Mouse (Mus musculus) hindbrain, embryonic 10.5 days (tissue): ENCODE data around the gene Mettl24. TPM values are rescaled to one million over a fixed set of nuclear protein-coding genes. Genes with fewer than 3 reads are reported as not detected.
A peak's percentile ranks its signal among the peaks of the same experiment; 100 is the strongest.

Source experiments
- DNase-seq: peaks from one replicate; pipeline ENCODE4 v3.0.0-alpha.2; 2017; ENCODE audit warnings: low spot score
- H3K27ac ChIP-seq: fragments of 300-500 bp; sonication (generic); 2 replicates; pipeline ENCODE4 v1.5.1; 2016; ENCODE audit warnings: mild to moderate bottlenecking, moderate library complexity
- H3K27me3 ChIP-seq: fragments of 300-500 bp; sonication (generic); 2 replicates; pipeline ENCODE4 v1.6.1; 2016; ENCODE audit warnings: mild to moderate bottlenecking; ENCODE audit not compliant: poor library complexity, insufficient read depth, severe bottlenecking
- H3K36me3 ChIP-seq: fragments of 300-500 bp; sonication (generic); 2 replicates; pipeline ENCODE4 v1.6.1; 2016; ENCODE audit warnings: mild to moderate bottlenecking, moderate library complexity
- H3K4me1 ChIP-seq: fragments of 300-500 bp; sonication (generic); replicated peaks from 2 replicates; pipeline ENCODE4 v1.6.1; 2016; ENCODE audit warnings: mild to moderate bottlenecking
- H3K4me3 ChIP-seq: fragments of 300-500 bp; sonication (generic); 2 replicates; pipeline ENCODE4 v1.5.1; 2016; ENCODE audit warnings: mild to moderate bottlenecking, moderate library complexity
- H3K9me3 ChIP-seq: fragments of 300-500 bp; sonication (generic); 2 replicates; pipeline ENCODE4 v1.6.1; 2016; ENCODE audit warnings: mild to moderate bottlenecking, moderate library complexity
- WGBS: fragments of 180-500 bp; shearing (Covaris S2); methylation state at CpG from one replicate; pipeline ENCODE4 v1.1.7; 2016; 5-methylcytosine and 5-hydroxymethylcytosine counted together
- polyA plus RNA-seq: library from polyadenylated mRNA; unstranded; fragments of >200 nt; fragmentation: Nextera tagmentation; extraction: Ambion mirVana; gene quantifications from 2 replicates; pipeline ENCODE4 v1.2.1, GENCODE M21; 2016

Gene Mettl24
- polyA plus RNA-seq, 1 experiment from 2014 or later = 1.4 TPM

- H3K4me1 ChIP-seq = peaks cover 17% of the 10 kb centered on the region
- no peaks in the 10 kb centered on the region for H3K9me3 ChIP-seq
- no peaks in the 10 kb centered on the region for H3K36me3 ChIP-seq
- DNase-seq = no peak
- no peak overlapping the region for H3K4me3 ChIP-seq
- WGBS = 86% methylated on average over 6 of the region's 6 CpGs
- H3K27me3 ChIP-seq = peaks cover 9% of the 10 kb centered on the region; the same call in 1 of the 2 replicates
- H3K27ac ChIP-seq = no peak overlapping the region
Observed at GRCm38 (mm10) chr10:40688266-40688665, 5.2 kb downstream of the Mettl24 start.

DNA sequence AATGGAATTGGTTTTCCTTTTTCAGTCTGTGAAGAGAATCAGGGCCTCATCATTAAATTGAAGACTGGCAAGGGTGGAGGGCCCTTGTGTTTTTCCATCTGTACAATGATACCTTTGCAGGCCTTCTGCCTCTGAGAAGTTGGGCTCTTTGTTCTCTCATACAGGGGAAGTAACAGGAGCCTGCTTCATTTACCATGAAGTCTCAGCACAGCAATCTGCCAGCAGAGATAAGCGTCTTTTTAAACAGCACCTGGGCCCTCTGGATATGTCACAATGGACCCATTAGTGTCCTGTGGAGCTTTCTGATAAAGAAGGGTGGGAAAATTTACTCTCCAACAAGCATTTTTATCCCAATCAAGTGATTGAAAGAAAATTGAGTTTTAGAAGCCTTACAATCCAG is 5.8 kb downstream of the Mettl24 start:
- Histone ChIP-seq H3K36me3 (no peaks in the 10 kb centered on the region), H3K27ac (no peak overlapping the region), H3K9me3 (no peaks in the 10 kb centered on the region), H3K27me3 (peaks cover 7% of the 10 kb centered on the region; the same call in 1 of the 2 replicates), H3K4me3 (no peak overlapping the region), H3K4me1 (peaks cover 11% of the 10 kb centered on the region)
- DNase-seq = no peak
- 60% methylated on average over 1 of the region's 1 CpGs for WGBS

DNA sequence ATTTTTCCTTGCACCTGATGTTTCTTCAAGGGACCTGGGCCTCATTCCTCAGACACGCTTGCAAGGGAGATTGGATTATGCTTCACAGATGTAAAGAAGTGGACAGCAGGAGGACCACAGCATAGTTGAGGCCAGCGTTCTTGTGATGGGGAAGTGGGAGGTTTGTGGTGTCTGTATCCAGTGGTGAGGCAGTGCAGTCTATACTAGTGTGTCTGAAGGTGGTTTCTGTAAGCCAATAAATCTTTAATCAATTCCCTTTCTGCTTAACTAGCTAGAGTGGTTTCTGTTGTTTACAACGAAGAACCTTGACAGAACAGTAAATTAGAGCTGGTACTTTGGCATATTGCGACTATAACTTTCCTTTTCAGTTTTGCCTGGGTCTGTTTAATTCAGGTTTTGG is 15.6 kb downstream of the Mettl24 start:
- no peak overlapping the region for H3K27ac ChIP-seq
- no peaks in the 10 kb centered on the region for H3K27me3 ChIP-seq
- 86% methylated on average over 4 of the region's 4 CpGs for WGBS
- H3K4me1 ChIP-seq = no peaks in the 10 kb centered on the region
- DNase-seq = no peak
- H3K9me3 ChIP-seq = no peaks in the 10 kb centered on the region
- no peaks in the 10 kb centered on the region for H3K36me3 ChIP-seq
- no peak overlapping the region for H3K4me3 ChIP-seq

DNA sequence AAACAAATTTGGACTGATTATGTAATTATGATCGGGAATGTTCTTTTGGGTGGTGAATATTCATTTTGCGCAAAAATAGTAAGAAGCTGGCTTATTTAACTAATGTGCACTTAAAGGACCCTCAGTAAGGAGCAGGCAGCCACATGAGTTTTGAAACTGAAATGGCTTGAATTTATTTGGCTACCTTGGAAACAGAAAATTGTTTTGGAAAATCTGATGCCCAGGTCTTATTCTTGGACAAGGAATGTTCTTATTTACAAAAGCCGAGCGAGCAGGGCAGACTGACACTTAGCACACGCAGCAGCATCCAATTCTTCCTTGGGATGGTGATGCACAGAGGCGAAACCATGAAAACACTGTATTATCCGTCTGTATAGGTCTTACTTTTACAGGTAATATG is 28.0 kb downstream of the Mettl24 start:
- Histone ChIP-seq H3K36me3 (no peaks in the 10 kb centered on the region), H3K4me1 (peaks cover 9% of the 10 kb centered on the region), H3K4me3 (no peak overlapping the region), H3K27ac (no peak overlapping the region), H3K27me3 (no peaks in the 10 kb centered on the region), H3K9me3 (0 out of 2 replicates have a peak, but pooled peaks cover 3% of the 10 kb centered on the region)
- 88% methylated on average over 7 of the region's 7 CpGs for WGBS
- DNase-seq = no peak

GRCm38 (mm10) chr10:40713018-40713608 is 30.0 kb downstream of the Mettl24 start:
- no peaks in the 10 kb centered on the region for H3K9me3 ChIP-seq
- H3K4me3 ChIP-seq = peak overlapping the region; percentile 3; the same call in 1 of the 2 replicates
- no peaks in the 10 kb centered on the region for H3K36me3 ChIP-seq
- peaks cover 9% of the 10 kb centered on the region for H3K4me1 ChIP-seq
- 42% methylated on average over 9 of the region's 9 CpGs for WGBS
- H3K27me3 ChIP-seq = no peaks in the 10 kb centered on the region
- peak; percentile 50 for DNase-seq
- peak overlapping the region; percentile 53 for H3K27ac ChIP-seq

DNA sequence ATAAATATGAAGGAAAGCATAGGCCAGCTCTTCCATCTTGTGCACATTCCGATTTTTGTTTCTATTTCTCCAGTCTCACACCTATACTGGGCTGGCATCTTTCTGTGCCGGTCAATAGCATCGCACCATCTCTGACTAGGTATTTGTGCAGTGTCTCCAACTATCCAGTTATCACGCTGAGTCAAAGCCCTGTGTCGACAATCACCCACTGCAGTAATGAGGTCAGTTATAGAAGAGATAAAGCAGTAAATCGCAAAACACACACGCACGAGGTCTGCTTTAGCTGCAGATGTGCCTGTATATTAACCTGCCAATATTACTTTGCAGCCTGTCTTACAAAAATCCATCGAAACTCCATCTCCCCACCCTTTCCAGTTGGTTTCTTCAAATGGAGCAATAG is 30.7 kb downstream of the Mettl24 start:
- Histone ChIP-seq H3K9me3 (no peaks in the 10 kb centered on the region), H3K27me3 (no peaks in the 10 kb centered on the region), H3K4me3 (no peak overlapping the region), H3K27ac (no peak overlapping the region), H3K4me1 (peaks cover 9% of the 10 kb centered on the region), H3K36me3 (no peaks in the 10 kb centered on the region)
- 92% methylated on average over 9 of the region's 9 CpGs for WGBS
- DNase-seq = no peak

DNA sequence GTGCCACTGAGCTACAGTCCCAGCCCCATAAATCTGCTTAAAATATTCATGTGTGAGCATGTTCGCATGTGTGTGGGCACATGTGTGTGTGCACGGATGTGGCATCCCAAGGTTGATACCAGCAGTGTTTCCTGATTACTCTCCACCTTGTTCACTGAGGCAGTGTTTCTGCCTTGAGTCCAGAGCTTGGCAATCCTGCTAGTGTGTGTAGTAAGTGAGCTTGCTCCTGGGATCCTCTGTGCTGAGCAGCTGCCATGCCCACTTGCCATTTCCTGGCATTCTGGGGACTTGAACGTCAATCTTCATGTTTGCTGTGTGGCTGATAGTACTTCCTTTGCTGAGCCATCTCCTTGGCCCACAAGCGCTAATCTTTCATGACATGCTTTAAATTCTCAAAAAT is 32.1 kb downstream of the Mettl24 start:
- H3K36me3 ChIP-seq = no peaks in the 10 kb centered on the region
- H3K4me3 ChIP-seq = no peak overlapping the region
- WGBS = 91% methylated on average over 4 of the region's 4 CpGs
- H3K9me3 ChIP-seq = no peaks in the 10 kb centered on the region
- H3K27me3 ChIP-seq = no peaks in the 10 kb centered on the region
- no peak overlapping the region for H3K27ac ChIP-seq
- H3K4me1 ChIP-seq = peaks cover 9% of the 10 kb centered on the region
- DNase-seq = no peak

DNA sequence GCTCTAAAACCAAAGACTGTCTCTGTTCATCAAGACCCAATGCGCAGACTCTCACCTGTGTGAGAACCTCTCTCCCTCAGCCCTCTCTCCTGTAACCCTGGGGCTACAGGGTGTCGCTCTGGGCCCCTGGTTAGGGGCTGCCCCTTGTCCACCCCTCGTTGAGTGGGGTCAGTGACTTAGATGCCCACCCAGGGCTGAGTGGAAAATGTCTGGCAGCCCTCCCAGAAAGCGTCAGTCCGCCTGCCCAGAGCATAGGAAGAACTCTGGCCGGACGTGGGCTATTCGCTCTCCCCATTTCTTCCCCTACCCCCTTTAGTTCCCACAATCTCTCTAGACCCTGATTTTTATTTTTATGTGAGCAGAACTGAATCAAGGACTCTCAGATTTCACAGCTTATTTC is 33.2 kb downstream of the Mettl24 start:
- Histone ChIP-seq H3K4me3 (no peak overlapping the region), H3K9me3 (no peaks in the 10 kb centered on the region), H3K27me3 (no peaks in the 10 kb centered on the region), H3K4me1 (peaks cover 9% of the 10 kb centered on the region), H3K36me3 (no peaks in the 10 kb centered on the region), H3K27ac (no peak overlapping the region)
- DNase-seq = no peak
- WGBS = 84% methylated on average over 8 of the region's 8 CpGs

GRCm38 (mm10) chr10:40716713-40717112 is 33.6 kb downstream of the Mettl24 start:
- WGBS = 91% methylated on average over 3 of the region's 3 CpGs
- Histone ChIP-seq H3K4me1 (peaks cover 9% of the 10 kb centered on the region), H3K27me3 (no peaks in the 10 kb centered on the region), H3K36me3 (no peaks in the 10 kb centered on the region), H3K4me3 (no peak overlapping the region), H3K9me3 (no peaks in the 10 kb centered on the region), H3K27ac (no peak overlapping the region)
- DNase-seq = no peak

GRCm38 (mm10) chr10:40718362-40718761 is 35.3 kb downstream of the Mettl24 start:
- WGBS = 96% methylated on average over 13 of the region's 13 CpGs
- no peak overlapping the region for H3K4me3 ChIP-seq
- no peaks in the 10 kb centered on the region for H3K9me3 ChIP-seq
- H3K4me1 ChIP-seq = peaks cover 2% of the 10 kb centered on the region
- H3K27ac ChIP-seq = no peak overlapping the region
- H3K36me3 ChIP-seq = no peaks in the 10 kb centered on the region
- no peaks in the 10 kb centered on the region for H3K27me3 ChIP-seq
- DNase-seq = no peak

DNA sequence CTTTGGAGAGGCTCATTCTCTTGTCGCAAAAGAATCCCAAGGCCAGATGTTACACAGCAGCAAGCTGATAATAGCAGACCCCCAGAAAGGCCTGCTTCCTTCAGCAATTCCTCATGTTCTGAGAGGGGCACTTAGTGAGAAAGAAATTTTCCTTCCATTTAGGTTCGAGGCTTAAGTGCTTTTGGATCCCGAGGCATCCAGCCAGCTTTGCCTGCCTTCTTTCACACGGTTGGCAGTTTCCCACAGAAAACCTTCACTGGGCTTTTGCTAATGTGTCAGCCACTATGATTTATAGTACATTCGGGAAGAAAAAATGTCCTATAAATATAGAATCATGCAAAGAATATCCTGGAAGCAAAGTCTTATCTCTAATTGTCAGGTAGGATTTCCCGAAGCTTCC is 36.0 kb downstream of the Mettl24 start:
- no peak for DNase-seq
- Histone ChIP-seq H3K27ac (no peak overlapping the region), H3K27me3 (no peaks in the 10 kb centered on the region), H3K36me3 (no peaks in the 10 kb centered on the region), H3K9me3 (no peaks in the 10 kb centered on the region), H3K4me3 (no peak overlapping the region), H3K4me1 (peaks cover 8% of the 10 kb centered on the region)
- WGBS = 90% methylated on average over 6 of the region's 6 CpGs

GRCm38 (mm10) chr10:40720883-40721282 is 37.8 kb downstream of the Mettl24 start:
- Histone ChIP-seq H3K36me3 (no peaks in the 10 kb centered on the region), H3K4me1 (peaks cover 22% of the 10 kb centered on the region), H3K27ac (no peak overlapping the region), H3K4me3 (no peak overlapping the region), H3K27me3 (no peaks in the 10 kb centered on the region), H3K9me3 (no peaks in the 10 kb centered on the region)
- DNase-seq = no peak
- WGBS = 88% methylated on average over 5 of the region's 5 CpGs

DNA sequence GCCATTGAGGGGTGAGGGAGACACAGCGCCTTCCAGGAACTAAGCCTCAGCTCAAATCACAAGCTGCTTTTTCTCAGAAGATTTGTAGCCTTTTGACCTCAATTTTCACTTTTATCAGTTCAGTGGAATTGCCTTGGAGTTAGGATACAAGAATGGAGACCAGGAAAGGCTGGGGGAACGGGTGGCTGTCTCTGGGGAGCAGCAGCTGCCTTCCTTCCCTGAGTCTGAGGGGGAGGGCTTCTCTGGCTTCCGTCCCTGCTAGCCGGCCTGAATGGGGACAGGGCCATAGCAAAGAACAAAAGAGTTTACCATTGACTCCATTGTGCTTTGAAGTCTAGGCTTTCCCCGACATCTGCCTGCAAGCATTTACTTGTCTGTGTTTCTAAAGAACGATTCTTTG is 41.3 kb downstream of the Mettl24 start:
- no peak for DNase-seq
- peak overlapping the region; percentile 81 for H3K27ac ChIP-seq
- no peaks in the 10 kb centered on the region for H3K9me3 ChIP-seq
- no peak overlapping the region for H3K4me3 ChIP-seq
- peaks cover 36% of the 10 kb centered on the region for H3K4me1 ChIP-seq
- H3K27me3 ChIP-seq = no peaks in the 10 kb centered on the region
- no peaks in the 10 kb centered on the region for H3K36me3 ChIP-seq
- 26% methylated on average over 6 of the region's 6 CpGs for WGBS

DNA sequence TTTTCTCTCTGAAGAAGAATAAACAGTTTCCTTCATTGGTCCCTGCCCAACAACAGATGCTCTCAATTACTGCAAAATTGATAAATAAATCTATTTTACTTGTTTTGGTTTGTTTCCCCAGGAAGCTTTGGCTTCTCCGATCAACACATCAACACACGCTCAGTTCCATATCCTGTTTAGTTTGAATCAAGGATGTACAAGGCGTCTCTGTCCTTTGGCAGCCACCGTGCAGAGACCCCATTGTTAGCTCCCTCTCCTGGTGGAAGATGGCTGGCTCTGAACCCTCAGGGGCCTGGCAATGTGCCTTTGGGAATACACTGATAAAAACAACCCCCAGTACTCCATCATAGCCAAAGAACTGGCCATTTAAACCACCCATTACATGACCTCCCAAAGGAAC is 42.0 kb downstream of the Mettl24 start:
- no peak overlapping the region for H3K4me3 ChIP-seq
- 48% methylated on average over 4 of the region's 4 CpGs for WGBS
- peak overlapping the region; percentile 81 for H3K27ac ChIP-seq
- H3K9me3 ChIP-seq = no peaks in the 10 kb centered on the region
- no peaks in the 10 kb centered on the region for H3K27me3 ChIP-seq
- DNase-seq = peak; percentile 34
- H3K4me1 ChIP-seq = peaks cover 36% of the 10 kb centered on the region
- no peaks in the 10 kb centered on the region for H3K36me3 ChIP-seq
